In the genomic region with DNA sequence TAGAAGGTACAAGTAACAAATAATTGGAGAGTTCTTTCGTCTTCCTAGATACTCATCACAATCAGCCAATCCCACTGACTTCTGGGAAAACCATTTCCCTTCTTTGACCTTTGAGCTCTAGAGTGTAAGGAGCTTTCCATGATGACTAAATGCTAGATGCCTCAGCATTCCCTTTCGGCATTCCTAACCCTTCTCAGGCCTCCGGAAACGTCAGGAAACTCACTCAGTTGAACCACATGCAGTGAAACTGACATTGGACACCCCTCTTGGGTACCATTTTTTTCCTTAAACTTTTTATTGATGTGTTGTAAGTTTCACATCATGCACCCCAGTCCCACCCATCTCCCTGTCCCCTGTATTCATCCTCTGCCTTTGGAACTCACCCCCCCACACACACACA, we compare ENCODE assay signal across 30 mouse cellular contexts.
"Had no signal": no experiment of that assay in that cellular context is flagged by ENCODE, and none has a peak within 500 bp of the region (broad histone marks: within the 10 kb centered on the region; RNA-seq: fewer than 3 reads in every experiment).

No protein-coding gene starts in this region.

- H3K4me2 ChIP-seq: limb, embryonic 12.5 days; limb, embryonic 15.5 days; liver, embryonic 11.5 days; liver, embryonic 12.5 days; liver, embryonic 13.5 days; liver, embryonic 15.5 days; lung, embryonic 14.5 days; lung, embryonic 15.5 days; midbrain, embryonic 11.5 days; midbrain, embryonic 12.5 days; midbrain, embryonic 13.5 days; midbrain, embryonic 15.5 days had no signal

- DNase-seq: left cerebral cortex, postnatal 4 days; liver; liver, embryonic 13.5 days; liver, postnatal 0 days; lung, adult 18-20 months; lung, adult 2 months; lung, embryonic 14.5 days; lung, postnatal 10 days; lung, postnatal 14 days; lung, postnatal 36 days; lung, postnatal 4 days; midbrain, embryonic 14.5 days had no signal

- H3K27ac ChIP-seq: left cerebral cortex, adult 2 months; limb, embryonic 12.5 days; limb, embryonic 15.5 days; liver, embryonic 12.5 days; liver, embryonic 13.5 days; liver, embryonic 14.5 days; liver, embryonic 15.5 days; lung, embryonic 15.5 days; macrophage; midbrain, embryonic 10.5 days; midbrain, embryonic 12.5 days; midbrain, embryonic 13.5 days; midbrain, embryonic 15.5 days had no signal

- H3K36me3 ChIP-seq: limb, embryonic 12.5 days; limb, embryonic 15.5 days; liver, embryonic 12.5 days; liver, embryonic 13.5 days; liver, embryonic 15.5 days; lung, embryonic 15.5 days; midbrain, embryonic 10.5 days; midbrain, embryonic 12.5 days; midbrain, embryonic 13.5 days; midbrain, embryonic 15.5 days had no signal

- H3K4me1 ChIP-seq: limb, embryonic 12.5 days; limb, embryonic 15.5 days; liver, embryonic 12.5 days; liver, embryonic 13.5 days; liver, embryonic 15.5 days; lung, embryonic 15.5 days; megakaryocyte, embryonic 14.5 days; midbrain, embryonic 10.5 days; midbrain, embryonic 12.5 days; midbrain, embryonic 13.5 days; midbrain, embryonic 15.5 days had no signal

- H3K4me3 ChIP-seq: left cerebral cortex, adult 2 months; limb, embryonic 12.5 days; limb, embryonic 15.5 days; liver, embryonic 12.5 days; liver, embryonic 13.5 days; liver, embryonic 15.5 days; lung, embryonic 15.5 days; megakaryocyte, embryonic 14.5 days; midbrain, embryonic 10.5 days; midbrain, embryonic 12.5 days; midbrain, embryonic 13.5 days; midbrain, embryonic 15.5 days; myocyte had no signal

- H3K9me3 ChIP-seq: limb, embryonic 12.5 days; limb, embryonic 15.5 days; liver, embryonic 12.5 days; liver, embryonic 13.5 days; liver, embryonic 15.5 days; lung, embryonic 15.5 days; megakaryocyte, embryonic 14.5 days; midbrain, embryonic 10.5 days; midbrain, embryonic 12.5 days; midbrain, embryonic 13.5 days; midbrain, embryonic 15.5 days had no signal

- H3K27me3 ChIP-seq: limb, embryonic 12.5 days; limb, embryonic 15.5 days; liver, embryonic 12.5 days; liver, embryonic 13.5 days; liver, embryonic 15.5 days; lung, embryonic 15.5 days; midbrain, embryonic 12.5 days; midbrain, embryonic 13.5 days; midbrain, embryonic 15.5 days had no signal

- ATAC-seq: liver, embryonic 12.5 days; liver, postnatal 0 days; lung, postnatal 0 days; midbrain, embryonic 13.5 days; midbrain, embryonic 15.5 days; midbrain, embryonic 16.5 days had no signal

- H3K9ac ChIP-seq: limb, embryonic 12.5 days; limb, embryonic 15.5 days; liver, embryonic 12.5 days; liver, embryonic 13.5 days; liver, embryonic 14.5 days; liver, embryonic 15.5 days; liver, postnatal 0 days; lung, embryonic 14.5 days; lung, embryonic 15.5 days; midbrain, embryonic 12.5 days; midbrain, embryonic 13.5 days; midbrain, embryonic 15.5 days had no signal
